Mouse (Mus musculus) kidney, postnatal 36 days (tissue): ENCODE measurements around the gene Trpm1.

Experiments used
- DNase-seq, 2 experiments: peaks; one replicate each; pipeline ENCODE4 v3.0.0; 2021 to 2022; ENCODE audit warnings: mixed read lengths in 2 of 2

Trpm1 gene

GRCm38 (mm10) chr7:64291722-64292121 lies 138.1 kb downstream of the Trpm1 start:
- no peak for DNase-seq

GRCm38 (mm10) chr7:64296286-64297010 lies 142.8 kb downstream of the Trpm1 start:
- no peak for DNase-seq

GRCm38 (mm10) chr7:64310241-64310640 lies 156.6 kb downstream of the Trpm1 start:
- DNase-seq: no peak

GRCm38 (mm10) chr7:64310756-64311155 lies 157.1 kb downstream of the Trpm1 start:
- DNase-seq: no peak

GRCm38 (mm10) chr7:64312811-64313210 lies 159.2 kb downstream of the Trpm1 start:
- peak; percentile 22 to 60 for DNase-seq
